In the genomic region with DNA sequence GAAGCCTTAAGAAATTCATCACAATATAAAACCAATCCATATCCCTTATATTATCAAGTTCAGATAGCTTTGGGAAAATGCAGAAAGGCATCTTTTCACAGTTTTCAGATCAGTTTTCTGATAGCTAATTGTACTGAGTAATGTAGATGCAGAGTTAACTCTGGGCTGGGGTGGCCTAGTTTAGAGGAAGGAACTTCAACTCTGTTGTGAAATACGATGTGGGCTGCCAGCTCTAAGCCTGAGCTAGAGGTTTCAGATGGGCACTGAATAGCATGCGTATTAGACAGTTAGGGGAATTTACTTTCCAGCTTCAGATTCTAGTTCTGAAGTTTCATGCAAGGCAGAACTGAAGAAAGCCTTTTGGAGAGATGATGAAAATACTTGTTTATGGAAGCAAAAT, we compare ENCODE assay signal across 23 mouse cellular contexts.
DNase-seq lines count a peak whose midpoint lies in the region; ATAC-seq lines count a peak whose summit lies in the region.
"Had no signal": no experiment of that assay in that cellular context is flagged by ENCODE, and none has a peak within 500 bp of the region (broad histone marks: within the 10 kb centered on the region; RNA-seq: fewer than 3 reads in every experiment).

No protein-coding gene starts in this region.

- H3K4me1 ChIP-seq in hindbrain, embryonic 16.5 days (ENCODE audit: control insufficient read depth, insufficient read depth, low read depth, low read length): no peaks in the 10 kb centered on the region
- H3K4me1 ChIP-seq: embryonic facial prominence, embryonic 10.5 days; embryonic facial prominence, embryonic 12.5 days; forebrain, embryonic 13.5 days; forebrain, embryonic 15.5 days had no signal

- H3K27me3 ChIP-seq in hindbrain, embryonic 16.5 days (replicated peaks; ENCODE audit: control insufficient read depth, insufficient read depth, low read length): no peaks in the 10 kb centered on the region
- H3K27me3 ChIP-seq: CH12.LX; embryonic facial prominence, embryonic 12.5 days; forebrain, embryonic 13.5 days; forebrain, embryonic 15.5 days; Patski had no signal

- peak; percentile 56; the same call in 1 of the 2 replicates for ATAC-seq in common myeloid progenitor, adult 5-6 weeks (replicated peaks; ENCODE audit: low read depth, poor library complexity, severe bottlenecking)
- peak; percentile 71 for ATAC-seq in megakaryocyte, adult 5-6 weeks (ENCODE audit: poor library complexity, severe bottlenecking)
- no peak for ATAC-seq in hindbrain, embryonic 16.5 days
- no peak for ATAC-seq in inflammation-experienced regulatory T-cells, adult 6 months
- ATAC-seq: activated CD4-positive, CD25-positive, alpha-beta regulatory T cell, adult 4 months; CD4-positive, CD25-positive, alpha-beta regulatory T cell, adult 4 months; forebrain, embryonic 13.5 days; forebrain, embryonic 15.5 days; forebrain, postnatal 0 days; Patski had no signal

- no peak overlapping the region for H3K9ac ChIP-seq in hindbrain, embryonic 16.5 days (ENCODE audit: low read depth, low read length)
- H3K9ac ChIP-seq: embryonic facial prominence, embryonic 12.5 days; forebrain, embryonic 13.5 days; forebrain, embryonic 15.5 days; forebrain, postnatal 0 days had no signal

- no peak for DNase-seq in cerebellum, adult 8-10 months
- DNase-seq: adrenal gland, adult 8-10 months; adrenal gland, postnatal 14 days; B cell, adult 2 months; cerebellum, adult 11-12 months; cerebellum, adult 2 months; cerebellum, adult 9-11 months; cerebellum, postnatal 14 days; cerebellum, postnatal 36 days; forebrain, postnatal 0 days had no signal

- 91% methylated on average over 2 of the region's 2 CpGs for WGBS in hindbrain, embryonic 16.5 days

- no peak overlapping the region for H3K4me2 ChIP-seq in hindbrain, embryonic 16.5 days (ENCODE audit: low read length)
- H3K4me2 ChIP-seq: embryonic facial prominence, embryonic 12.5 days; forebrain, embryonic 13.5 days; forebrain, embryonic 15.5 days had no signal

- H3K4me3 ChIP-seq in hindbrain, embryonic 16.5 days (ENCODE audit: low read length): no peak overlapping the region
- H3K4me3 ChIP-seq: embryonic facial prominence, embryonic 10.5 days; embryonic facial prominence, embryonic 12.5 days; forebrain, embryonic 13.5 days; forebrain, embryonic 15.5 days had no signal

- no peaks in the 10 kb centered on the region for H3K36me3 ChIP-seq in hindbrain, embryonic 16.5 days (ENCODE audit: control insufficient read depth, insufficient read depth, low read length)
- H3K36me3 ChIP-seq: embryonic facial prominence, embryonic 10.5 days; embryonic facial prominence, embryonic 12.5 days; forebrain, embryonic 15.5 days; G1E had no signal

- no peak overlapping the region for H3K27ac ChIP-seq in hindbrain, embryonic 16.5 days (ENCODE audit: low read depth, low read length)
- H3K27ac ChIP-seq: embryonic facial prominence, embryonic 10.5 days; embryonic facial prominence, embryonic 12.5 days; forebrain, embryonic 13.5 days; forebrain, embryonic 15.5 days had no signal

- no peaks in the 10 kb centered on the region for H3K9me3 ChIP-seq in hindbrain, embryonic 16.5 days (ENCODE audit: control insufficient read depth, low read length)
- H3K9me3 ChIP-seq: embryonic facial prominence, embryonic 10.5 days; embryonic facial prominence, embryonic 12.5 days; forebrain, embryonic 13.5 days; forebrain, embryonic 15.5 days; G1E had no signal

Comparison
In these comparisons a context has a peak if more than half of its experiments do, and no peak if none do; other contexts are left out.
1. ATAC-seq: peak in common myeloid progenitor, adult 5-6 weeks (single experiment) and megakaryocyte, adult 5-6 weeks (single experiment); none in hindbrain, embryonic 16.5 days (single experiment) and inflammation-experienced regulatory T-cells, adult 6 months (single experiment).